Mouse (Mus musculus): ENCODE measurements around the gene Fcf1. TPM values are rescaled to one million over a fixed set of nuclear protein-coding genes. Genes with fewer than 3 reads are reported as not detected.

Fcf1 gene
- total RNA-seq, 2 experiments from 2014 or later, result 28.4 to 34.0 TPM

DNA sequence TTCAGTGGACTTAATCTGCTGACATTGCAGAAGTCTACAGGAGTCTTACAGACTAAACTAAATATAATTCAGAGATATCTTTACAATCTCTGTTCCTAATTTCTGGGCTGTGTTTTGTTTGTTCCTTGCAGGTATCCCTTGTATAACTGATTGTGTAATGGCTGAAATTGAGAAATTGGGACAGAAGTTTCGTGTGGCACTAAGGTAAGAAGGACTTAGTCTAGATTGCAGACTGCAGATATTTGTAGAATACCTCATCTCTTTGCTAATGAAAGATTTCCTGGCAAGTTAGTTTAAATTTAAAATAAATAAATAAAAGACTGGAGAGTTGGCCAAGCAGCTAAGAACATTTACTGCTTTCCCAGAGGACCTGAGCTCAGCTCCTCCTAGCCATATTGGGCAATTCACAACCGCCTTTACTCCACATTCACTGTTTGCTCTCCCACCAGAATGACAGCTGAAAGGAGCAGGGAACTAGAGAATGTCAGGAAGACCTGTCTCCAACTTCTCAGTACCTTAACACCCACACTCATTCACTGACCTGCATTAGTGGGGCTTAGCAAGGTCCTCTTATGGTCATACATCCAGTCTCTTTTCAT lies 8.7 kb downstream of the Fcf1 start:
- intact Hi-C loops (cut with DNase I), result no loop called here
- Histone ChIP-seq H3K27ac (no peak overlapping the region), H3K4me3 (no peak overlapping the region)
- DNase-seq, result no peak
- TF ChIP-seq CTCF (IDR thresholded peaks at IDR 0.05), result no peak

DNA sequence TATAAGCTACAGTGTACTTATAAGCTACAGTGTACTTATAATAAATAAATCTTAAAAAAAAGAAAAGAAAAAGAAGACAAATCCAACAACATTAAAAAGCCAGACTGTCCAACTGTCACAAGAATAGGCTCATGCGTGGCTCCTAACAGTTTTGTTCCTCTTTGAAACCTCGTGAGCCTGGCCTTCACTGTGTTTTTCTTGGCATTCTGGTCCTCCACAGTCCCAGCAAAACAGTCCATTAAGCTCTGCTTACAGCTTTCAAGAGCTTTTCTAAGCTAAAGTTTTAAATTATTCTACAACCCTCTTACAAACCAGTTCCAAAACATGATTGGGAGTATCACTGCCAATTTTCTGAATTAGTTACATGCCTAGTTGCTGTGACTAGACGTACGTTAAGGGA lies 18.8 kb downstream of the Fcf1 start:
- intact Hi-C loops (cut with DNase I), result no loop called here

DNA sequence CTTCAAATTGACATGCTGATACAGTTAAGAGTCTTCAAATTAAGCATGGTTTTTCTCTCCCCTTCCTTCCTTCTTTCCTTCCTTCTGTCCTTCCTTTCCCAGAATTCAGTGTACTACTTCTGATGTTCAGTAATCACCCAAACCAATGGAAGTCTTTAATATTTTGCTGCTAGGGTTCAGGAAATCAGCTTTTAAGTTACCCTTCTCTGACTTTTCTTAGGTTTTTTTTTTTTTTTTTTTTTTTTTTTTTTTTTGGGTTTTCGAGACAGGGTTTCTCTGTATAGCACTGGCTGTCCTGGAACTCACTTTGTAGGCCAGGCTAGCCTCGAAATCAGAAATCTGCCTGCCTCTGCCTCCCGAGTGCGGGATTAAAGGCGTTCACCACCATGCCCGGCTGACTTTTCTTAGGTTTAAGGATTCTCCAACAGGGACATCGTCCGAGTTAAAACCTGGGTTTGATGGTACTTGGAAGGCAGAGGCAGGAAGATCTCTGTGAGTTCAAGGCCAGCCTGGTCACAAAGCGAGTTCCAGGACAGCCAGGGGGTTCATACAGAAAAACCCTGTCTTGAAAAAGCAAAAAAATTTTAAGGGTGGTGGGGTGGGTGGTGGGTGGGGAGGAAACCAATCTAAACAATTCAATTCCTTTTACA lies 24.5 kb downstream of the Fcf1 start:
- H3K4me3 ChIP-seq, result peak overlapping the region; percentile 99
- intact Hi-C loops (cut with DNase I), result no loop called here

More for the DNA sequence above, 18.8 kb downstream of the Fcf1 start:
- Histone ChIP-seq H3K27ac (no peak overlapping the region), H3K4me3 (no peak overlapping the region)
- no peak for TF ChIP-seq CTCF (IDR thresholded peaks at IDR 0.05)
- DNase-seq, result no peak

GRCm38 (mm10) chr12:84996083-84996496 lies 25.4 kb downstream of the Fcf1 start, which contains the start of gene Ylpm1:
Gene Ylpm1, plus strand, starts transcription at chr12:84996321.
- Histone ChIP-seq H3K27ac (peak within 1 kb of the TSS; percentile 93), H3K4me3 (peak within 1 kb of the TSS; percentile 99)
- DNase-seq, result peak; percentile 98
- TF ChIP-seq CTCF (IDR thresholded peaks at IDR 0.05), result peak; percentile 45; the same call in 1 of the 2 replicates
- intact Hi-C loops (cut with DNase I), result no loop called here

More for the DNA sequence above, 24.5 kb downstream of the Fcf1 start:
- no peak for TF ChIP-seq CTCF (IDR thresholded peaks at IDR 0.05)
- peak overlapping the region; percentile 93; the same call in 1 of the 2 replicates for H3K27ac ChIP-seq
- peak; percentile 14 for DNase-seq

- no peak for TF ChIP-seq CTCF (IDR thresholded peaks at IDR 0.05)
- Histone ChIP-seq H3K4me3 (peak overlapping the region; percentile 99), H3K27ac (peak overlapping the region; percentile 93)
- intact Hi-C loops (cut with DNase I), result no loop called here
- DNase-seq, result peak; percentile 68
Observed at GRCm38 (mm10) chr12:84996501-84997398, 26.1 kb downstream of the Fcf1 start.

- TF ChIP-seq CTCF (IDR thresholded peaks at IDR 0.05), result no peak
- Histone ChIP-seq H3K27ac (no peak overlapping the region), H3K4me3 (peak overlapping the region; percentile 99; the same call in 1 of the 2 replicates)
- DNase-seq, result no peak
- intact Hi-C loops (cut with DNase I), result no loop called here
Observed at GRCm38 (mm10) chr12:84999053-84999452, 28.4 kb downstream of the Fcf1 start.

GRCm38 (mm10) chr12:85006206-85006605 lies 35.5 kb downstream of the Fcf1 start:
- TF ChIP-seq CTCF (IDR thresholded peaks at IDR 0.05), result no peak
- Histone ChIP-seq H3K27ac (no peak overlapping the region), H3K4me3 (no peak overlapping the region)
- no peak for DNase-seq
- intact Hi-C loops (cut with DNase I), result no loop called here

DNA sequence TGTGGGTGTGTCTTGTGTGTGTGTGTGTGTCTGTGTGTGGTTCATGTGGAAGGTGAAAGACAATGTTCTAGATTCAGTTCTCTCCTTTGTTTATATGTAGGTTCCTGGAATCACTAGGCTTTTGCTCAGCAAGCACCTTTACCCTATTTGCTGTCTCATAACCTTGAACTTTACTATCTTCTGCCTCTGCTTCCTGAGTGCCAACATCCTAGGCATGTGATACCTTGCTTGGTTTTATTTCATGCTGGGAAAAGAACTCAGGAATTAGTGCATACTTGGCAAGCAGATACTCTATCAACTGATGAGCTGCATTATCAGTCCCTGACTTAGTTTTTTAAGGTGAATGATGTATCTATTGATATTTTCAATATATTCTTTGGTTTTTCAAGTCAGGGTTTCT lies 36.3 kb downstream of the Fcf1 start:
- peak overlapping the region; percentile 38 for H3K27ac ChIP-seq
- intact Hi-C loops (cut with DNase I), result no loop called here
- TF ChIP-seq CTCF (IDR thresholded peaks at IDR 0.05), result no peak
- no peak overlapping the region for H3K4me3 ChIP-seq
- no peak for DNase-seq

GRCm38 (mm10) chr12:85009776-85010175 lies 39.1 kb downstream of the Fcf1 start:
- intact Hi-C loops (cut with DNase I), result no loop called here

DNA sequence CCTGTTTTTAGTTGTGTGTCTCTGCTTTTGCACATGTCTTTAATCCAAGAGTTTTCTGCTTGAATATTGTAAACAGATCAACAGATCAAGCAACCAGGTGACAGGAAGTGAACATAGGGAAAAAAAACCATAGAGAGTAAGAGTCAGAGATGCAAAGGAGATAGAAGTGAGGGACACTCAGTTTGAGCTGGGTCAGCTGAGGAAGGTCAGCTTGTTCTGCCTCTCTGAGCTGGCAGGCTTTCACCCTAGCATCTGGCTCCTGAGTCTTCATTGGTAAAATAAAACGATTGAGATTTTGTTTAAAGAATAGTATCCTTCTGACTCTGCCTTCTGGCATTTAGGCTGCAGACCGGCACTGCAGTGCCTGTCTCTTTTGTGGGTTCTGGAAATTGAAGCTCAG lies 39.8 kb downstream of the Fcf1 start:
- no peak overlapping the region for H3K27ac ChIP-seq
- no peak for TF ChIP-seq CTCF (IDR thresholded peaks at IDR 0.05)
- H3K4me3 ChIP-seq, result no peak overlapping the region
- no peak for DNase-seq
- intact Hi-C loops (cut with DNase I), result no loop called here

More at GRCm38 (mm10) chr12:85009776-85010175, 39.1 kb downstream of the Fcf1 start:
- H3K4me3 ChIP-seq, result no peak overlapping the region
- no peak for TF ChIP-seq CTCF (IDR thresholded peaks at IDR 0.05)
- no peak overlapping the region for H3K27ac ChIP-seq
- DNase-seq, result no peak

DNA sequence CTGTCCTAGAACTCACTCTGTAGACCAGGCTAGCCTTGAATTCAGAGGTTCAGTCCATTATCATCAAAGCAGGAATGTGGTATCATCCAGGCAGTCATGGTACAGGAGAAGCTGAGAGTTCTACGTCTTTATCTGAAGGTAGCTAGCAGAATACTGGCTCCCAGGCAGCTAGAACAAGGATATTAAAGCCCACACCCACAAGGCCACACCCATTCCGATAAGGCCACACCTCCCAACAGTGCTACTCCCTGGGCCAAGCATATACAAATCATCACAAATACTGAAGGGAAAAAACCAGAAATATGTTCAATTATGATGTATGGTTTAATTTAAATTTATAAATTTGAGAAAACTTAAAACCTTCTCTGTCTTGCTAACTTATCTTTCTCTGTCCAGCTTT lies 41.5 kb downstream of the Fcf1 start:
- intact Hi-C loops (cut with DNase I), result no loop called here

DNA sequence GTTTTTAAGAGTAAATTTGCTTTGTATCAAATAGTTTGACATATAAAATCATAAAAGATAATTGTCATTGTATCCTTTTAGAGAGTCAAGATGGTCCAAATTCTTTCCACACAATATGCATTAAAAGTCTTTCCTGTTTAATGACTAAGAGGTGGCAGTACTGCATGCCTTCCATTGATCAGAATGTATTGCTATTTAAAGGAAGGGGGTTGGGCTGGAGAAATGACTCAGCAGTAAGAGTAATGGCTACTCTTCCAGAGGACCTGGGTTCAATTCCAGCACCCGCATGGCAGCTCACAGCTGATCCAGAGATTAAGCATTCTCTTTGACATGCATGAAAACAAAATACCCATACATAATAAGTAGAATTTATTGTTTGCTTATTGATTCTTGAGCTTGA lies 51.4 kb downstream of the Fcf1 start:
- Histone ChIP-seq H3K27ac (no peak overlapping the region), H3K4me3 (no peak overlapping the region)
- intact Hi-C loops (cut with DNase I), result loop anchor here (10.0 kb wide), 1 partner anchor 147 kb away; the partner anchor contains the start of gene Ltbp2
- DNase-seq, result no peak
- TF ChIP-seq CTCF (IDR thresholded peaks at IDR 0.05), result no peak

More for the DNA sequence above, 41.5 kb downstream of the Fcf1 start:
- H3K27ac ChIP-seq, result no peak overlapping the region
- DNase-seq, result no peak
- no peak for TF ChIP-seq CTCF (IDR thresholded peaks at IDR 0.05)
- H3K4me3 ChIP-seq, result no peak overlapping the region

DNA sequence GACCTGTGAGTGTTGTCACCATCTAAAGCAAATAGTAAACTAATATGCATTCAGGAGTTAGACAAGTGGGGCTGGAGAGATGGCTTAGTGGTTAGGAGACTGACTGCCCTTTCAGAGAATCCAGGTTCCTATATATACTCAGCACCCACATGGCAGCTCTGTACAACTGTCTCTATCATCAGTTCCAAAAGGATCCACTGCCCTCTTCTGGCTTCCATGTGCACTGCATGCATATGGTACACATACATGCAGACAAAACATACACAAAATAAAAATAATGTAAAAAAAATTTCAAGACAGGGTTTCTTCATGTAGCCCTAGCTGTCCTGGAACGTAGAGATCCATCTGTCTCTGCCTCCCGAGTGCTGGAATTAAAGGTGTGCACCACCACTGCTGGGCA lies 62.0 kb downstream of the Fcf1 start:
- TF ChIP-seq CTCF (IDR thresholded peaks at IDR 0.05), result peak; percentile 58
- no peak overlapping the region for H3K4me3 ChIP-seq
- H3K27ac ChIP-seq, result no peak overlapping the region
- intact Hi-C loops (cut with DNase I), result no loop called here
- no peak for DNase-seq

Other genes with a start within 250 kb of the Fcf1 start
- gene Npc2, start 197.7 kb upstream of the Fcf1 start, total RNA-seq (2021), result 10 to 100 TPM; 13.2 to 18.0 TPM
- 10 to 100 TPM; 39.3 to 53.3 TPM for gene Isca2, start 197.6 kb upstream of the Fcf1 start, total RNA-seq (2021)
- gene Ltbp2, start 94.4 kb upstream of the Fcf1 start, total RNA-seq (2021), result 1 to 10 TPM in 1 of 2 experiments, under 1 TPM in 1; 0.78 to 1.6 TPM
- gene Arel1, start within 50 bp of the Fcf1 start, total RNA-seq (2021), result 10 to 100 TPM; 23.0 to 24.9 TPM
- 10 to 100 TPM; 17.7 to 21.0 TPM for gene Ylpm1, start 25.4 kb downstream of the Fcf1 start, total RNA-seq (2021)
- gene Prox2, start 139.9 kb downstream of the Fcf1 start, total RNA-seq (2021), result 1 to 10 TPM; 1.7 to 3.0 TPM
- gene Dlst, start 139.9 kb downstream of the Fcf1 start, total RNA-seq (2021), result 100 to 1,000 TPM; 247 to 365 TPM
- 1 to 10 TPM in 1 of 2 experiments, under 1 TPM in 1; 0.94 to 1.1 TPM for gene Rps6kl1, start 180.4 kb downstream of the Fcf1 start, total RNA-seq (2021)
- gene Pgf, start 206.9 kb downstream of the Fcf1 start, total RNA-seq (2021), result 1 to 10 TPM; 1.5 to 1.8 TPM
- 10 to 100 TPM; 56.1 to 63.1 TPM for gene Eif2b2, start 248.6 kb downstream of the Fcf1 start, total RNA-seq (2021)